Comparison of ENCODE assay signal across 8 mouse cellular contexts in genomic region chr13:100107652-100108472, GRCm38 (mm10). TPM values are rescaled to one million over a fixed set of nuclear protein-coding genes. Genes with fewer than 3 reads are reported as not detected.
DNase-seq lines count a peak whose midpoint lies in the region; ATAC-seq and TF ChIP-seq lines count a peak whose summit lies in the region.

Gene Serf1 (plus strand): TSS chr13:100108012.

- H3K79me2 ChIP-seq in MEL (ENCODE audit: control insufficient read depth, insufficient read depth, low read length, poor library complexity), result peaks cover 10% of the 10 kb centered on the region

- WGBS in cerebellum, adult 2 months, result under 1% methylated on average over 76 of the region's 76 CpGs
- under 1% methylated on average over 68 of the region's 76 CpGs for WGBS in hindbrain, embryonic 11.5 days

- no peaks in the 10 kb centered on the region for H3K9me3 ChIP-seq in MEL (replicated peaks; ENCODE audit: insufficient read depth, low read length)
- no peaks in the 10 kb centered on the region for H3K9me3 ChIP-seq in hindbrain, embryonic 11.5 days (ENCODE audit: control insufficient read depth, low read length)

- no peak for TF ChIP-seq CTCF in MEL (IDR thresholded peaks at IDR 0.05 in 2 of 3, conservative IDR thresholded peaks at IDR 0.05 in 1 of 3; ENCODE audit: control insufficient read depth in 1 of 3, insufficient read depth in 1 of 3, low read depth in 2 of 3, low read length in 3 of 3, poor library complexity in 1 of 3, severe bottlenecking in 1 of 3)
- TF ChIP-seq CTCF in cerebellum, adult 2 months (IDR thresholded peaks at IDR 0.05; ENCODE audit: borderline replicate concordance, insufficient read depth, low read depth, low read length), result no peak

- peaks cover 0 to 7% of the 10 kb centered on the region in 2 experiments; a peak in 2 of 4 replicates for H3K4me1 ChIP-seq in MEL (ENCODE audit: control insufficient read depth in 1 of 2, insufficient read depth in 2 of 2, low read length in 2 of 2)
- H3K4me1 ChIP-seq in cerebellum, adult 2 months (ENCODE audit: control insufficient read depth, insufficient read depth, low read length), result peaks cover 3% of the 10 kb centered on the region; the same call in 1 of the 2 replicates
- 0 out of 2 replicates have a peak, but pooled peaks cover 2% of the 10 kb centered on the region for H3K4me1 ChIP-seq in hindbrain, embryonic 11.5 days (replicated peaks; ENCODE audit: control insufficient read depth, insufficient read depth, low read length)

- H3K4me3 ChIP-seq in MEL (ENCODE audit: control insufficient read depth in 1 of 2, insufficient read depth in 1 of 2, low read depth in 2 of 2, low read length in 2 of 2), result peak within 1 kb of the TSS; percentile 76 to 89
- peak within 1 kb of the TSS; percentile 90 for H3K4me3 ChIP-seq in cerebellum, adult 2 months (replicated peaks; ENCODE audit: insufficient read depth, low read depth, low read length)
- H3K4me3 ChIP-seq in hindbrain, embryonic 11.5 days (ENCODE audit: low read depth, low read length), result peak within 1 kb of the TSS; percentile 53

- no peak for TF ChIP-seq RAD21 in MEL (IDR thresholded peaks at IDR 0.05; ENCODE audit: low read depth, low read length)

- H3K27ac ChIP-seq in MEL (ENCODE audit: control insufficient read depth, low read depth, low read length), result peak within 1 kb of the TSS; percentile 65
- H3K27ac ChIP-seq in cerebellum, adult 2 months (ENCODE audit: insufficient read depth, low read length), result peak within 1 kb of the TSS; percentile 20; the same call in 1 of the 2 replicates
- peak within 1 kb of the TSS; percentile 2; the same call in 1 of the 2 replicates for H3K27ac ChIP-seq in hindbrain, embryonic 11.5 days (ENCODE audit: low read depth, low read length)

- peaks cover 0 to 8% of the 10 kb centered on the region in 2 experiments; a peak in 2 of 4 replicates for H3K36me3 ChIP-seq in MEL (ENCODE audit: control insufficient read depth in 1 of 2, insufficient read depth in 2 of 2, low read length in 2 of 2)
- no peaks in the 10 kb centered on the region for H3K36me3 ChIP-seq in hindbrain, embryonic 11.5 days (ENCODE audit: control insufficient read depth, insufficient read depth, low read length)

- ATAC-seq in hindbrain, embryonic 11.5 days (ENCODE audit: low FRiP score), result peak; percentile 88

- no peaks in the 10 kb centered on the region for H3K27me3 ChIP-seq in MEL (ENCODE audit: control insufficient read depth in 1 of 2, insufficient read depth in 2 of 2, low read length in 2 of 2)
- no peaks in the 10 kb centered on the region for H3K27me3 ChIP-seq in cerebellum, adult 2 months (ENCODE audit: control insufficient read depth, insufficient read depth, low read length)
- H3K27me3 ChIP-seq in hindbrain, embryonic 11.5 days (ENCODE audit: control insufficient read depth, insufficient read depth, low read length), result no peaks in the 10 kb centered on the region

- no peak for TF ChIP-seq EP300 in MEL (IDR thresholded peaks at IDR 0.05; ENCODE audit: low read depth in 1 of 2, low read length in 2 of 2)

- peak within 1 kb of the TSS; percentile 77 for H3K4me2 ChIP-seq in hindbrain, embryonic 11.5 days (replicated peaks; ENCODE audit: low read depth, low read length)

- H3K9ac ChIP-seq in MEL (ENCODE audit: control insufficient read depth, low read depth, low read length, poor library complexity, severe bottlenecking), result peak within 1 kb of the TSS; percentile 88
- H3K9ac ChIP-seq in hindbrain, embryonic 11.5 days (ENCODE audit: low read depth, low read length), result peak within 1 kb of the TSS; percentile 74

- DNase-seq in MEL (ENCODE audit: low read depth, low spot score), result peak; percentile 84
- DNase-seq in cerebellum, adult 2 months, result peak; percentile 83 to 86
- peak; percentile 37 to 80 for DNase-seq in frontal cortex, adult 2 months (ENCODE audit: extremely low spot score in 1 of 2, low spot score in 1 of 2)
- DNase-seq in hindbrain, embryonic 11.5 days (ENCODE audit: low spot score), result peak; percentile 93
- peak; percentile 80 to 84 for DNase-seq in layer of hippocampus, postnatal 36 days
- DNase-seq in lung, postnatal 36 days, result peak; percentile 86
- DNase-seq in right cerebral cortex, adult 18-20 months, result peak; percentile 86
- peak; percentile 85 for DNase-seq in urinary bladder, adult 2 months (ENCODE audit: low spot score)

- TF ChIP-seq POLR2A in MEL (IDR thresholded peaks at IDR 0.05; ENCODE audit: control insufficient read depth in 1 of 2, insufficient read depth in 1 of 2, low read depth in 1 of 2, low read length in 2 of 2, poor library complexity in 1 of 2), result peak; percentile 53 to 55; a peak in 2 of 4 replicates
- TF ChIP-seq POLR2A in cerebellum, adult 2 months (IDR thresholded peaks at IDR 0.05; ENCODE audit: borderline replicate concordance, insufficient read depth, low read length), result peak; percentile 46; the same call in 1 of the 2 replicates

TF ChIP-seq in MEL, 35 proteins besides CTCF, POLR2A, EP300 and RAD21:
- TF ChIP-seq SMC3 (IDR thresholded peaks at IDR 0.05; ENCODE audit: low read depth, low read length) (no peak), MYC (IDR thresholded peaks at IDR 0.05; ENCODE audit: low read depth, low read length) (0 out of 2 replicates have a peak, but pooled peaks have one; percentile 9), POLR2AphosphoS5 (IDR thresholded peaks at IDR 0.05; ENCODE audit: borderline replicate concordance, low read depth, low read length) (no peak), ZC3H11A (IDR thresholded peaks at IDR 0.05; ENCODE audit: low read depth, low read length) (no peak), MAX (IDR thresholded peaks at IDR 0.05; ENCODE audit: low read length) (peak; percentile 84), NELFE (IDR thresholded peaks at IDR 0.05; ENCODE audit: low read depth, low read length) (peak; percentile 51), GATA1 (IDR thresholded peaks at IDR 0.05; ENCODE audit: low read depth, low read length) (no peak), SIN3A (IDR thresholded peaks at IDR 0.05; ENCODE audit: low read length) (peak; percentile 59), ELF1 (IDR thresholded peaks at IDR 0.05; ENCODE audit: low read depth, low read length) (no peak), POLR2AphosphoS2 (IDR thresholded peaks at IDR 0.05; ENCODE audit: low read length) (peak; percentile 51; the same call in 1 of the 2 replicates), NRF1 (IDR thresholded peaks at IDR 0.05; ENCODE audit: insufficient read depth, low read depth, low read length, poor library complexity, severe bottlenecking) (peak; percentile 81), BHLHE40 (IDR thresholded peaks at IDR 0.05; ENCODE audit: borderline replicate concordance, low read depth, low read length) (no peak), MXI1 (IDR thresholded peaks at IDR 0.05; ENCODE audit: low read depth, low read length) (peak; percentile 72; the same call in 1 of the 2 replicates), ETS1 (IDR thresholded peaks at IDR 0.05; ENCODE audit: low read depth, low read length) (0 out of 2 replicates have a peak, but pooled peaks have one; percentile 43)

RNA-seq across cellular contexts. Expression of gene Serf1, which starts in this region (rescaled TPM):
- 26.4 and 36.8 TPM in 2 replicates for total RNA-seq in MEL (2012; rRNA removed)
- polyA plus RNA-seq in MEL (2012; ENCODE audit: insufficient read depth in 1 of 2, insufficient read length in 2 of 2, low read depth in 1 of 2, low replicate concordance in 2 of 2, missing spikeins in 1 of 2), result 10 to 100 TPM in 1 of 2 experiments, not detected in 1; 57.6 TPM
- polyA plus RNA-seq in cerebellum, adult 2 months (2012; rRNA removed), result 30.4 and 31.4 TPM in 2 replicates
- polyA plus RNA-seq in frontal cortex, adult 2 months (2012; rRNA removed), result 38.2 and 40.1 TPM in 2 replicates
- polyA plus RNA-seq in hindbrain, embryonic 11.5 days (2014; fragmentation: Nextera tagmentation; extraction: Ambion mirVana), result 264 and 267 TPM in 2 replicates
- total RNA-seq in layer of hippocampus, postnatal 36 days (2021), result 10 to 100 TPM; 17.5 to 22.3 TPM
- polyA plus RNA-seq in urinary bladder, adult 2 months (2012; rRNA removed), result 28.2 and 30.7 TPM in 2 replicates

Comparison
In these comparisons a context has a peak if more than half of its experiments do, and no peak if none do; other contexts are left out.
1. Peak in every context shown above with its lines: DNase-seq, ATAC-seq, H3K4me3 ChIP-seq and H3K27ac ChIP-seq.
2. H3K27ac ChIP-seq: peak in every context shown above with its lines; median percentile 65 in MEL; 20 in cerebellum, adult 2 months; 2 in hindbrain, embryonic 11.5 days.